Comparison of ENCODE assay signal across 27 mouse cellular contexts in the genomic region with DNA sequence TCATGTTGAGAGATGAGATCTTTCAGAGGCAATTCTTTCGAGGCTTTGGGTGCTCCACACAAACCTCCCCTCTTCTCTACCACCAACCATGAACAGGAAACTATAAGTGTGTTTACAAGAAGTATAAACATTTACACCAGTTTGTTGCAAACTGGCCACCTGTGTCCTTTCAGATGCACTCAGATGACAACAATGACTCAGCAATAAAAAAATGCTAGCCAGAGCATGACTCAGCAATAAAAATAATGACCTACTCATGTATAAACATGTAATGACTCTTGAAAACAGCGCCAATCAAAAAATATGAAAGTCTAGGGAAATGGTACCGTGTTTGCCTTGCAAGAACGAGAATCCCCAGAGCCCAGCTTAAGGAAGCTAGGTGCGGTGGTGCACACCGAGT.
A peak's percentile ranks its signal among the peaks of the same experiment; 100 is the strongest.
DNase-seq lines count a peak whose midpoint lies in the region; ATAC-seq and TF ChIP-seq lines count a peak whose summit lies in the region.
"Had no signal": no experiment of that assay in that cellular context is flagged by ENCODE, and none has a peak within 500 bp of the region (broad histone marks: within the 10 kb centered on the region; RNA-seq: fewer than 3 reads in every experiment).

No protein-coding gene starts in this region.

- TF ChIP-seq RAD21 in MEL (IDR thresholded peaks at IDR 0.05; ENCODE audit: low read depth, low read length): no peak

- peak overlapping the region; percentile 66 for H3K27ac ChIP-seq in liver, embryonic 12.5 days
- H3K27ac ChIP-seq in MEL (ENCODE audit: control insufficient read depth, low read depth, low read length): peak overlapping the region; percentile 38; the same call in 1 of the 2 replicates
- H3K27ac ChIP-seq in liver, embryonic 16.5 days (ENCODE audit: low read length): peak overlapping the region; percentile 43; the same call in 1 of the 2 replicates
- H3K27ac ChIP-seq: embryonic facial prominence, embryonic 10.5 days; heart, embryonic 13.5 days; hindbrain, embryonic 14.5 days; intestine, embryonic 15.5 days; midbrain, embryonic 12.5 days; neural tube, embryonic 15.5 days had no signal

- ATAC-seq in liver, embryonic 12.5 days: peak; percentile 53; the same call in 1 of the 2 replicates
- ATAC-seq in liver, embryonic 16.5 days (ENCODE audit: low read depth): peak; percentile 64
- no peak for ATAC-seq in megakaryocyte progenitor cell, adult 5-6 weeks (replicated peaks; ENCODE audit: poor library complexity)
- ATAC-seq: forebrain, postnatal 0 days; intestine, embryonic 15.5 days had no signal

- H3K9ac ChIP-seq in liver, embryonic 12.5 days: no peak overlapping the region
- H3K9ac ChIP-seq in MEL (ENCODE audit: control insufficient read depth, low read depth, low read length, poor library complexity, severe bottlenecking): no peak overlapping the region
- H3K9ac ChIP-seq in liver, embryonic 16.5 days (ENCODE audit: low read depth, low read length): no peak overlapping the region
- H3K9ac ChIP-seq: forebrain, postnatal 0 days; heart, embryonic 13.5 days; hindbrain, embryonic 14.5 days; intestine, embryonic 15.5 days; midbrain, embryonic 12.5 days; neural tube, embryonic 15.5 days had no signal

- DNase-seq in liver (no peak), MEL (ENCODE audit: low read depth, low spot score) (peak; percentile 49)
- DNase-seq in c-Kit-positive CD71-positive TER-119-positive erythroid progenitor cells, embryonic 14.5 days (ENCODE audit: low spot score): peak; percentile 42
- DNase-seq in urinary bladder, postnatal 10 days (ENCODE audit: low spot score): no peak
- DNase-seq in thymus, adult 18-20 months: no peak
- DNase-seq: adrenal gland, postnatal 25 days; cerebellum, adult 8-10 months; forebrain, postnatal 0 days; gastrocnemius, postnatal 25 days; heart, adult 18-20 months; kidney, adult 8-10 months; kidney, postnatal 10 days; lung, adult 18-20 months; lung, postnatal 10 days; right cerebral cortex, adult 18-20 months; right cerebral cortex, postnatal 4 days; thymus, postnatal 36 days had no signal

- TF ChIP-seq EP300 in MEL (IDR thresholded peaks at IDR 0.05; ENCODE audit: low read depth in 1 of 2, low read length in 2 of 2): peak in 1 of 2 experiments; percentile 28; a peak in 2 of 4 replicates

- TF ChIP-seq CTCF in MEL (IDR thresholded peaks at IDR 0.05 in 2 of 3, conservative IDR thresholded peaks at IDR 0.05 in 1 of 3; ENCODE audit: control insufficient read depth in 1 of 3, insufficient read depth in 1 of 3, low read depth in 2 of 3, low read length in 3 of 3, poor library complexity in 1 of 3, severe bottlenecking in 1 of 3): no peak

- WGBS in liver, embryonic 12.5 days (ENCODE audit: insufficient replicate concordance): 80% methylated on average over 6 of the region's 6 CpGs
- 72% methylated on average over 6 of the region's 6 CpGs for WGBS in liver, embryonic 16.5 days (ENCODE audit: insufficient replicate concordance)

- H3K4me2 ChIP-seq in liver, embryonic 12.5 days: no peak overlapping the region
- H3K4me2 ChIP-seq in liver, embryonic 16.5 days (ENCODE audit: low read depth, low read length): no peak overlapping the region
- H3K4me2 ChIP-seq: heart, embryonic 13.5 days; hindbrain, embryonic 14.5 days; intestine, embryonic 15.5 days; midbrain, embryonic 12.5 days; neural tube, embryonic 15.5 days had no signal

- H3K4me3 ChIP-seq in liver, embryonic 12.5 days: no peak overlapping the region
- no peak overlapping the region for H3K4me3 ChIP-seq in MEL (ENCODE audit: control insufficient read depth in 1 of 2, insufficient read depth in 1 of 2, low read depth in 2 of 2, low read length in 2 of 2)
- H3K4me3 ChIP-seq in liver, embryonic 16.5 days (ENCODE audit: low read depth, low read length): no peak overlapping the region
- H3K4me3 ChIP-seq: embryonic facial prominence, embryonic 10.5 days; heart, embryonic 13.5 days; intestine, embryonic 15.5 days; midbrain, embryonic 12.5 days; neural tube, embryonic 15.5 days had no signal

- no peaks in the 10 kb centered on the region for H3K27me3 ChIP-seq in liver, embryonic 12.5 days (replicated peaks)
- no peaks in the 10 kb centered on the region for H3K27me3 ChIP-seq in MEL (ENCODE audit: control insufficient read depth in 1 of 2, insufficient read depth in 2 of 2, low read length in 2 of 2)
- H3K27me3 ChIP-seq in liver, embryonic 16.5 days (ENCODE audit: control insufficient read depth, insufficient read depth, low read depth, low read length): no peaks in the 10 kb centered on the region
- H3K27me3 ChIP-seq: heart, embryonic 13.5 days; intestine, embryonic 15.5 days had no signal

- no peaks in the 10 kb centered on the region for H3K9me3 ChIP-seq in liver, embryonic 12.5 days (replicated peaks)
- no peaks in the 10 kb centered on the region for H3K9me3 ChIP-seq in MEL (replicated peaks; ENCODE audit: insufficient read depth, low read length)
- H3K9me3 ChIP-seq in liver, embryonic 16.5 days (replicated peaks; ENCODE audit: control insufficient read depth, low read length): no peaks in the 10 kb centered on the region
- H3K9me3 ChIP-seq: embryonic facial prominence, embryonic 10.5 days; G1E; heart, embryonic 13.5 days; intestine, embryonic 15.5 days; midbrain, embryonic 12.5 days; neural tube, embryonic 15.5 days had no signal

- TF ChIP-seq POLR2A in MEL (IDR thresholded peaks at IDR 0.05; ENCODE audit: control insufficient read depth in 1 of 2, insufficient read depth in 1 of 2, low read depth in 1 of 2, low read length in 2 of 2, poor library complexity in 1 of 2): no peak

- no peaks in the 10 kb centered on the region for H3K79me2 ChIP-seq in MEL (ENCODE audit: control insufficient read depth, insufficient read depth, low read length, poor library complexity)

- H3K36me3 ChIP-seq in liver, embryonic 12.5 days: no peaks in the 10 kb centered on the region
- peaks cover 0 to 21% of the 10 kb centered on the region in 2 experiments; a peak in 2 of 4 replicates for H3K36me3 ChIP-seq in MEL (ENCODE audit: control insufficient read depth in 1 of 2, insufficient read depth in 2 of 2, low read length in 2 of 2)
- H3K36me3 ChIP-seq in liver, embryonic 16.5 days (ENCODE audit: control insufficient read depth, insufficient read depth): no peaks in the 10 kb centered on the region
- H3K36me3 ChIP-seq: embryonic facial prominence, embryonic 10.5 days; heart, embryonic 13.5 days; intestine, embryonic 15.5 days; midbrain, embryonic 12.5 days; neural tube, embryonic 15.5 days had no signal

- peaks cover 28% of the 10 kb centered on the region for H3K4me1 ChIP-seq in liver, embryonic 12.5 days
- H3K4me1 ChIP-seq in MEL (ENCODE audit: control insufficient read depth in 1 of 2, insufficient read depth in 2 of 2, low read length in 2 of 2): peaks cover 14 to 31% of the 10 kb centered on the region in 2 experiments
- H3K4me1 ChIP-seq in liver, embryonic 16.5 days (ENCODE audit: control insufficient read depth, low read depth, low read length): peaks cover 17% of the 10 kb centered on the region
- H3K4me1 ChIP-seq: intestine, embryonic 15.5 days had no signal

TF ChIP-seq in MEL, 35 proteins besides CTCF, POLR2A, EP300 and RAD21:
- TF ChIP-seq USF1 (IDR thresholded peaks at IDR 0.05; ENCODE audit: low read depth, low read length) (no peak), E2F4 (IDR thresholded peaks at IDR 0.05; ENCODE audit: borderline replicate concordance, low read depth, low read length) (no peak), GATA1 (IDR thresholded peaks at IDR 0.05; ENCODE audit: low read depth, low read length) (no peak), GABPA (IDR thresholded peaks at IDR 0.05; ENCODE audit: low read depth, low read length) (peak; percentile 99), KAT2A (conservative IDR thresholded peaks at IDR 0.05; ENCODE audit: low read depth, low read length) (no peak), MAZ (IDR thresholded peaks at IDR 0.05; ENCODE audit: low read depth, low read length) (no peak), CHD2 (IDR thresholded peaks at IDR 0.05; ENCODE audit: low read length) (no peak), HCFC1 (IDR thresholded peaks at IDR 0.05; ENCODE audit: low read depth, low read length) (no peak), MAFK (IDR thresholded peaks at IDR 0.05; ENCODE audit: borderline replicate concordance, low read depth, low read length) (peak; percentile 93), TAL1 (IDR thresholded peaks at IDR 0.05; ENCODE audit: low read length) (no peak), ELF1 (IDR thresholded peaks at IDR 0.05; ENCODE audit: low read depth, low read length) (no peak), MAX (IDR thresholded peaks at IDR 0.05; ENCODE audit: low read length) (no peak), ZNF384 (IDR thresholded peaks at IDR 0.05; ENCODE audit: low read depth, low read length) (no peak), BHLHE40 (IDR thresholded peaks at IDR 0.05; ENCODE audit: borderline replicate concordance, low read depth, low read length) (no peak), MYB (IDR thresholded peaks at IDR 0.05; ENCODE audit: low read depth, low read length) (no peak), TBP (IDR thresholded peaks at IDR 0.05; ENCODE audit: low read depth, low read length) (no peak), JUND (IDR thresholded peaks at IDR 0.05; ENCODE audit: low read depth, low read length) (no peak), RCOR1 (IDR thresholded peaks at IDR 0.05; ENCODE audit: low read depth, low read length) (no peak), SMC3 (IDR thresholded peaks at IDR 0.05; ENCODE audit: low read depth, low read length) (no peak), SIN3A (IDR thresholded peaks at IDR 0.05; ENCODE audit: low read length) (no peak), ZC3H11A (IDR thresholded peaks at IDR 0.05; ENCODE audit: low read depth, low read length) (no peak), ZMIZ1 (IDR thresholded peaks at IDR 0.05; ENCODE audit: low read depth, low read length) (no peak), TCF12 (IDR thresholded peaks at IDR 0.05; ENCODE audit: low read depth, low read length) (no peak), ETS1 (IDR thresholded peaks at IDR 0.05; ENCODE audit: low read depth, low read length) (peak; percentile 67)
TF ChIP-seq in MEL: peak in this region for 3.

Comparison
In these comparisons a context has a peak if more than half of its experiments do, and no peak if none do; other contexts are left out.
1. DNase-seq: peak in MEL (single experiment) and c-Kit-positive CD71-positive TER-119-positive erythroid progenitor cells, embryonic 14.5 days (single experiment); none in liver (single experiment), urinary bladder, postnatal 10 days (single experiment) and thymus, adult 18-20 months (0 of 2).
2. Peak in every context shown above with its lines, with median percentiles within 50 percentile points of each other: H3K27ac ChIP-seq.